Mouse (Mus musculus) thymus, adult 18-20 months (tissue): ENCODE data around the gene Comt.

Experiments
- DNase-seq, 2 experiments: peaks; one replicate each; pipeline ENCODE4 v3.0.0; 2022; ENCODE audit warnings: mixed read lengths in 2 of 2

Gene Comt

DNA sequence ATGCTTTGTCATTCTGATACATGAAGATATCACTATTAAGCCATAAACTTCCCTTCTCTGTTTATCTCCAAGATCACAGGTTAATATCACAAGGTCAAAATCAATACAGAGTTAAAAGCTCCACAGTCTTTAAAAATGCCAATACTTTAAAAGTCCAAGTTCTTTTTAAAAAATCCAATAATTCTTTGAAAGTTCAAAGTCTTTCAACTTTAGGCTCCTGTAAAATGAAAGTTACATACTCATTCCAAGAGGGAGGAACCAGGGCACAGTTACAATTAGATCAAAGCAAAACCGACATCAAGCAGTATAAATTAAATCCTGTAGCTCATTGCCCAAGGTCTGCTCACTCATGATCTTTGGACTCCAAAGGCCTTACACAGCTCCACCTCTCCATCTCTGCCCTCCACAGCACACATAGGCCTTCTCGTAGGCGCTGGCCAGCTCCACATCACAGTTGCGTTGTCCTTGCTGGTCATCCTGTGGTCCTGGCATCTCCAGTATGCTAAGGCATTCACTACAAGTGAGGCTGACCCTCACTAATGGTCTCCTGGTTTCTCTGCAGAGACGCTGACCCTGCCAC is 6.8 kb upstream of the Comt start:
- DNase-seq, result no peak

- no peak for DNase-seq
Observed at GRCm38 (mm10) chr16:18430641-18431212, 4.1 kb upstream of the Comt start.

DNA sequence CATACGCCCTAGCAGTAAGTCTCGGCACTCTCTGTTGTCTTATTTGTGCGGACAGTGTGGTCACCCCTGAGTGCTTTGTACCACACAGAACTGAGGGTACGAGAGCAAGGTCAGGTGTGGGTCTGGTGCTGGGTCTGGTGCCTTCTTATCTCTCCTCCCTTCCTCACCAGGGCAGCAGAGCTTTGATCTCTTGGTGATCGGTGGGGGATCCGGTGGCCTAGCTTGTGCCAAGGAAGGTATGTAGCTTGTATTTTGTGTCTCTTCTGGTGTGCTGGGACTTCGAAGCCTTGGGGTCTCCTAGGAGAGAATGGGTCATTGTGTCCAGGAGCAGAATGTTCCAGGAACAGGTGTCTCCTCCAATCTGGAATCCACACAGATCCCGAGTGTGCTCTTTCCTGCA is 3.0 kb upstream of the Comt start:
- no peak for DNase-seq

DNA sequence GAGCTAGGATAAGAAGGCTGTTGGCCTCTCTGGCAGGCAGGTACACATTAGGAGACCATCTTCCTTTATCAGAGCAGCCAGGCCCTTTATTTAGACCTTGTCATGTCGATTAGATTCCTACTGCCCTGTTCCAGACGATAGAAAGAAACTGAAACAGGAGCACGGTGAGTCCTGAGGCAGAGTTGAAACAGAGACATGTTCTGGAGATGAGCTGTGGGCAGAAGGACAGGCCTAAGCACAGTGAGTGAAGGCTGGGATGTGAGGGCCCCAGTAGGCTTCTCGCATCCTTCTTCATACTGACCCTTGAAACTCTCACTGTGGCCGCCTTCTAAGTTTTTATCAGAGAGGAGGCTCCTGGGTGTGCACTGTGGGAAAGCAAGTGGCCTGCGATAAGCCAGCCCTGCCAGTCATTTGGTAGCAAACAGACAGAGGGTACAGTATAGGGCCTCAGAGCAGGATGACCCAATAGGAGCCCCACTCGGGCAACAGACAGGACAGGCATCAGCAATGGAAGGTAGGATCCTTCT is 1.9 kb upstream of the Comt start:
- no peak for DNase-seq

- no peak for DNase-seq
Observed at GRCm38 (mm10) chr16:18428011-18428515, 1.4 kb upstream of the Comt start.

DNA sequence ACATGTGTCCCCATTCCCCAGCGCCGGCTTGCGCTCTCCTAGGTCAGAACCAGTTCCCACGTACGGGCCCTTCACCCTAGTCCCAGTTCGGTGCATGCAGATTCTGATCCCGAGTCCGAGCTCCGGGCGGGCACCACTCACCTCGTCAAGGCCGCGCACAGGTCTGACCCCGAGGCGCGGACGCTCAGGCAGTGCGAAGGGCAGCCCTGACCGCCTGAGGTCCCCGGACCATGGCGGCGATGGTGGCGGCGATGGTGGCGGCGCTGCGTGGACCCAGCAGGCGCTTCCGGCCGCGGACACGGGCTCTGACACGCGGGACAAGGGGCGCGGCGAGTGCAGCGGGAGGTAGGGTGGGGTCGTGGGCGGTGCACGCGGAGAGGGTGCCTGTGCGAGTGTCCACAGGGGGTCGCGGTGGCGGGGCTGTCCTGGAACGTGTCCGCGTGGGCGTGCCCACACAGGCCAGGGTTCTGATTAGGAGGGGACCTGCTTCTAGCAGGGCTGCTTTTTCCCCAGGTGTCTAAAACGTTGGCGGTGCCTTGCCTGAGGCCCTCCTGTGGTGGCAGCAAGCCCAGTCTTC is 349 bp downstream of the Comt start, which contains the start of gene Txnrd2:
Txnrd2 (plus strand) TSS at position 170 of the 577 bp plus-strand sequence.
- DNase-seq, result peak; percentile 51 to 57

GRCm38 (mm10) chr16:18425475-18426214 is 1.0 kb downstream of the Comt start:
- no peak for DNase-seq

DNA sequence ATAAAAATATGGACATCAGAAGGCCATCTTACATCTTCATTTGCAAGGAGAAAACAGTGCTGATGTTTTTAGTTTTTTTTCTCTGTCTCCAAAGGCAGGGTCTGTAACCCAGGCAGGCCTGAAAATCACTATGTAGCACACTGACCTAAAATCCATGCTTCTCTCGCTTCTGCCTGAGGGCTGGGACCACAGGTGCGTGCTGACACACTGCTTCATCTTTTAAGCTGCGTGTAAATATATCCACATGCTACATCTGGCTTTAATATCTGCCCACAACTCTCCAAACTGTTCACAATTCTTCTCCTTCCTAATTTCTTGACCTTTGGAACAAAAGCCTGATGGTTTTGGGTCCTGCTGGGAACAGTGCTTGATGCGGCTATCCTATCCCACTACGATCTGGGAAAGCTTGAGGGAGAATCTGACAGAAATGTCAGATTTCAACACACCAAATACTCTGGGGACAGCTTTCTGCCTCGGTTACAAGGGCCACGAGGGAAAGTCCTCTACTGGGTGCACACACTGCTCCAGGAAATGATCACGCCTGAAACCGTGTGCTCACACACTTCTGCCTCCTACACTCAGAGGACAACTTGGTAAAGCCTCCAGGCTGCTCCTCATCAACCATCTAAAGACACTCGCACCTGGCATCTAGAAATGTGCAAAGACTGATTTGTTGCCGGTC is 2.1 kb downstream of the Comt start:
- DNase-seq, result no peak

DNA sequence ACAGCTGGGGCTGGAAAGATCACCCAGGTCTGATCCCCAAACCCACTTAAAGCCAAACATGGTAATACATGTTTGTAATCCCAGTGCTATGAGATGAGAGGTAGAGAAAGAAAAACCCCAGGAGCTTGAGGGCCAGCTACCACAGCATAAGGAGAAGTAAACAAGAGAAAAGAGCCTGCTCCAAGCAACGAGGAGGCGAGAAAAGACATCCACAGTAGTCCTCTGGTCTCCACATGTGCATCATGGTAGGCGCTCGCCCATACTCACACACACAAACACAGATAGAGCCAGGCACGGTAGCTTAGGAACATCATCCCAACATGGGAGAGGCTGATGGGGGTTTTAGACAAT is 2.8 kb downstream of the Comt start:
- DNase-seq, result no peak

- no peak for DNase-seq
Observed at GRCm38 (mm10) chr16:18423203-18423914, 3.3 kb downstream of the Comt start.

- no peak for DNase-seq
Observed at GRCm38 (mm10) chr16:18420571-18420970, 6.1 kb downstream of the Comt start.

DNA sequence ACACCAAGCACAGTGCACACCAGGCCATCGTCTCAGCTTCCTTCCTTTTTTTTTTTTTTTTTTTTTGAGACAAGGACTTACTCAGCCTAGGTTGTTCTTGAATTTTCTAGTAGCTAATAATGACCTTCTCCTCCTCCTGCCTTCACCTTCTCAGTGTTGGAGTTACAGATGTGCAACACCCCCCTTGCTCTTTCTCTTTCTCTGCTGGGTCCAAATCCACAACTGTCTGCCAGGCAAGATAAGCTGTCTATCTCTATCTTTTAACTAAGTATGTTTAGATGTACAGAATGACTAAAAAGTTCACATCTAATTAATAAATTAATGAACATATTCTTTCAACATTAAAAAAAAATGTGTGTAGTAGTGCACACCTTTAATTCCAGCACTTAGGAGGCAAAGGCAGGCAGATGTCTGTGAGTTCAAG is 7.0 kb downstream of the Comt start:
- no peak for DNase-seq

GRCm38 (mm10) chr16:18418756-18419602 is 7.7 kb downstream of the Comt start:
- DNase-seq, result no peak

- DNase-seq, result no peak
Observed at GRCm38 (mm10) chr16:18417491-18417890, 9.2 kb downstream of the Comt start.

DNA sequence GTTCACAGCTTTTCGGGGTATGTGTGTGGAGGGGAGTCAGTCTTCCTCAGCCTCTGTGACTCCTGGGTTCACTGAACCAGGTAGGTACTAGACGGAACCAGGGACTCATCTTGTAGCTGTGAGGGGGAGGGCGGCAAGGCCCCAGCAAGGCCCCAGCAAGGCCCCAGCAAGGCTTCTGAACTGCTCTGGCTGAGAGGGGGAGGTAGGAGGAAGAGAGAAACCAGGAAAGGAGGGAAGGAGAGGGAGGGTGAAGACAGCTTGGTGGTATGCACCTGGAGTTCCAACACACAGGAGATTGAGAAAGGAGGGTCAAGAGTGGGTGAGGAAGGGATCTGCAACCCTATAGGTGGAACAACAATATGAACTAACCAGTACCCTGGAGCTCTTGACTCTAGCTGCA is 9.8 kb downstream of the Comt start:
- no peak for DNase-seq

GRCm38 (mm10) chr16:18416094-18416761 is 10.4 kb downstream of the Comt start:
- no peak for DNase-seq

DNA sequence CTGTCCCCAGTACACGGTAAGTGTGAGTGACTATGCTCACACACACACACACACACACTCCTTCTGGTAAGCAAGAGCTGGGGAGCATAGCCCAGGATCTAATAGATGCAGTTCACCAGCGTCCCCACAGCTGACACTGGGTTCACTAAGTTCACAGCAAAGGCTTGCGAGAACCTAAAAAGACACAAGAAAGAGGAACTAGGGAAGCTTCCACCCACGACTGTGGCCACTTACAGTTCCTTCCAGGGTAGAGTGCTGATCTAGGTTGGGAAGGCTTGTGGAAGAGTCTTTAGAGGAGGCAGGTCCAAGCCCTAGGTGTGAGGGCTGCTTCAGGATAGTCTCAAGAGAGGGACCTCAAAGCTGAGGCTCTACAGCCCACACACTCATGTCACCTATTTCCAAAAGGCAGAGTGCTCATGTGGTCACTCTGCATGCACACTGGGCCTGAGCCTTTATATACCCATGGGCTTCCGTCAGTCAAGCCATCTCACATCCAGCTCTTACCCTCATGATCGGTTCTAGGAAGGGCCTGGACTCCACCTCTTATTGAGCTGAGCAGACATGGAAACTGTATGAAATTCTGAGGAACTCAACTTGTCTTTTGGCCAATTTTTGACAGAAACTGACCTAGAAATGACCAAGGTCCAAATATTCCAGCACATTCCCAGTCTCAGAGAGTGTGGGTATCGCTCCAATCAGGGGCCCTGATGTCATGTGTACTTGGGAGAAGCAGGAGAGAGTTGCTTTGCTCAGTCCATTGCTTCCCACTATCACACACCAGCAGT is 13.4 kb downstream of the Comt start:
- no peak for DNase-seq

- DNase-seq, result peak in 1 of 2 experiments; percentile 51
Observed at GRCm38 (mm10) chr16:18411802-18412476, 14.7 kb downstream of the Comt start.

DNA sequence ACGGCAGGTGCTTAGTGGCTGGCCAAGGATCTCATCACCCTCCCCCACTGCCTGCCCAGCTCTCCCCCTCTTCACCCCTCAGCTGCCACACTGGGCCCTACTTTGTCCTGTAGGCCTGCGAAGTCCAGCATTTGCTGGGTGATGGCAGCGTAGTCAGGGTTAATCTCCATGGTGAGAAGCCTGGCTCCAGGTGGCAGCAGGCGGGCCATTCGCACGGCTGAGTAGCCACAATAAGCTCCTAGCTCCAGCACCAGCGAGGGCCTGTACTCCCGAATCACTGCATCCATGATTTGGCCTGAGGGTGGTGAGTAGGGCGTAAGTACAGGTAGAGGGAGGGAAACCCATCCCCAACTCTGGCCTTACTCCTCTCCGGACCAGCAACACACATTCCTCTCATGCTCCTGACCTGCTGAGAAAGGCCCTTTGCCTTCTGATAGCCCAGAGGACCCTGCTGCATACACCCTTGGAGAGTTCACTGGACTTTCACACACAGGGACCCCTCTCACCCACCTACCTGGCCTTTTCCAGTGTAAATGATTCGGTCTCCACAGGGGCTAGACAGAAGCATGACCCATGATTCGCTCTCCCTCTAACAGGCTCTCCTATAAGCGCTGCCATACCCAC is 15.5 kb downstream of the Comt start:
- DNase-seq, result no peak
